Mouse (Mus musculus) 3T3-L1 (cell line): ENCODE data around the gene Zscan12.
A peak's percentile ranks its signal among the peaks of the same experiment; 100 is the strongest.
"Not testable (repeated sequence)": the region's sequence is repeated elsewhere in the genome, so short reads cannot be mapped to it uniquely, and the experiment has no call there.

ENCODE experiments used
- DNase-seq: peaks from one replicate; pipeline ENCODE4 v3.0.0-alpha.2; 2015; ENCODE audit warnings: low read depth, low spot score

Zscan12 gene

GRCm38 (mm10) chr13:21362621-21363248 lies at the start of gene Zscan12:
Gene Zscan12 (plus strand): TSS chr13:21362820.
- DNase-seq: peak; percentile 96

GRCm38 (mm10) chr13:21312854-21313253 lies 49.8 kb upstream of the Zscan12 start:
- no peak for DNase-seq

DNA sequence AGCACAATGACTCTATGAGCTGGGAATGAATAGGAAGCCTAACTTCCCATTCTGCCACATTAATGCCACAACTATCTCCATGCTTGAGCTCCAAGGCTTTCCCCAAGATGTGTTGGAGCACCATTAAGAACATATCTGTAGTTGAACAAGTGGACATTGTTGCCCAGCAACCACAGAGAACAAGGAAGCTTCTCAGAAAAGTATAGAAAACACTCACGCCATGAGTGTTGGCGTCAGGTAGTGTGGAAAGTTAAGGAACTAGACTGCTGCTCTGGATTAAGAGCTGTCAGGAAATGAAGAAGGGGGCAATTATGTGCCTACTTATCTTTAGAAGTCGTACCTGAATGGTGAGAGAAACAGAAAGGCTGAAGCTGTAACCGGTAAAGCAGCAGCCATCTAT lies 48.7 kb upstream of the Zscan12 start:
- DNase-seq: no peak

DNA sequence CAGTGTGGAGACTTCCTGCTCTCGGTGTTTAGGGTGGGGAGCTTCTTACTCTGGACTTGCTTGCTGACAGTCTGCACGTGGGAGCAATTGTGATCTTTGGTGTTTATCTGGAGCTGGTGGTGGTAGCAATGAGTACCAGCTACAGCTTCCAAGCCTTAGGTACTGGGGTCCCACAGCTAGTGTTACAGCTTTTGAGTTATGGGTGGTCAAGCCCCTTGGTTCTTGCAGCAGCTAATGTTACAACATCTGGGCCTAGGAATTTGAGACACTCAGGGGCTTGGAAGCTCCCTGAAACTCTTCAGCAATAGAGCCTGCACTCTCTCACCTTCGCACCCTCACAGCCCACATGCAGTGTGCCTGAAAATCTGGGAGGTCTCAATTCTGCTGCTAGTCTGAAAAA lies 42.4 kb upstream of the Zscan12 start:
- no peak for DNase-seq

GRCm38 (mm10) chr13:21321890-21322494 lies 40.6 kb upstream of the Zscan12 start:
- DNase-seq: no peak

GRCm38 (mm10) chr13:21322509-21323375 lies 39.9 kb upstream of the Zscan12 start:
- DNase-seq: peak; percentile 54

DNA sequence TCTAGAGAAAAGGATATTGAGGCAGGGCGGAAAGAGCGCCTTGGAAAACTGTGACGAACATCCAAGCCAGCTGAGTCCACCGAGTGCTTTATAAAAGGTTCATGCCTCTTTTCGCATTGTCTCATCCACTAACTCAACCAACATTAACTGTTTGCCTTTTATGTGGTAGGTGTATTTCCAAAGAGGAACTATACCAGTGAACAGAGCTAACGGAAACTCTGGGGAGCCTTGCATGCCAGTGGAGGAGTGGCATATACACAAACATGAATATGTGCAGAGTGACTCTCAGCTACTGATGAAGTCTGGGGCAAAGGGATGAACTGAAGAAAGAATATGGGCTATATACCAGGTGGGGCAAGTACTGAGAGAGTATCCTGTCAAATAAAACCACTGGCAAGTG lies 39.2 kb upstream of the Zscan12 start:
- DNase-seq: no peak

DNA sequence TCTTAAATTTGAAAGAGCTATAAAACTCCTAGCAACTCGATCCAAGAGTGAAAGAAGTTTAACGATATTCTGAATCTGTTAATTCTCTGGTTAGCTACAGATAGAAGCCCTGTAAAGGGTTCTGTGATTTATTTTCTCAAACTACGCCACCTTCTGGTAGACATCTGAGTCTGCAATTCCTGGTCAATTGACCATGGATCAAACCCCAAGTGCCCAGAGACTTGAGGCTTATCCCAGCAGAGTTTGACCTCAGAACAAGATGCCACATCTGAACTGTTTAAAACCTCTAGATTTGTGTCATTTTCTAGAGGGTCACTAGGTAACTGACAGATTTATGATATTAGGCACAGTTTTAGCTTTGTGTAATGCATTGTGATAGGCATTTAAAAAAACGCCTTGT lies 36.4 kb upstream of the Zscan12 start:
- peak; percentile 68 for DNase-seq

- peak; percentile 88 for DNase-seq
Observed at GRCm38 (mm10) chr13:21326657-21327211, 35.9 kb upstream of the Zscan12 start.

DNA sequence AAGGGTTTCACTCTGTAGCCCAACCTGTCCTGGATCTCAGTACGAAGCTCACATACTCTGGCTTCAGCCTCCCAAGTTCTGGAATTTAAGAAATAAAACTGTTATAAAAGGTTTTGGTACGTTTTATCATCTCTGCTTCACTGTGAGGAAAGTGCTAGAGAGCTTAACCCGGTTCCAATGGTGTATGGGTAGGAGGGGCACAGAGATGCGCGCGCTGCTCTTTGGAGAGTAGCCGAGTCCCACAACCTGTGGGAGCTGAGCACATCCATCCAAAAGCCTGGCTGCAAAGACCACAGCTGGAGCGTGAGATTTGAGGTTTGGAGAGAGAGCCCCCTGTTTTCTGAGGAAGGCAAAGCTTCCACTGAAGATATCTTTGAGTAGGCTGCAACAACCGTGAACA lies 35.2 kb upstream of the Zscan12 start:
- peak; percentile 39 for DNase-seq

DNA sequence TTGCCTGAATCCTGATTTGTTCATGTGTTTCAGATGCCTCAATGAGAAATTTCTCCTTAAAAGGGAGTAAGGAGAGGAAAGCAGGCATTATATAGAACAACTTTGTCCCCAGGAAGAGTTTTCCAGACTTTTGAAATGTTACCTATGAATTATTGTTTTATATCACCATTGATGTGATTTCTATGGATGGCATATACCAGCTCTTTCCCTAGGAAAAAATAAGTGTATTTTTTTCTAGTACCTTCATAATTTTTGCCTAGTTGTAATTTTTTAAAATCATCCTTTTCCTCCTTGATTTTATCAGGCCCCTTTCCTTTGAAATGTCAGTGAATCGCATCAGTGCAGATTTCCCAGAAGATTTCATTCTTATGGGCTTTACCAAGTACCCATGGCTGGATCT lies 16.0 kb upstream of the Zscan12 start, which contains the start of gene Olfr1367:
Gene Olfr1367, plus strand, starts transcription at position 301 of the 400 bp plus-strand sequence.
- no peak for DNase-seq

GRCm38 (mm10) chr13:21350593-21350992 lies 12.0 kb upstream of the Zscan12 start:
- no peak for DNase-seq

DNA sequence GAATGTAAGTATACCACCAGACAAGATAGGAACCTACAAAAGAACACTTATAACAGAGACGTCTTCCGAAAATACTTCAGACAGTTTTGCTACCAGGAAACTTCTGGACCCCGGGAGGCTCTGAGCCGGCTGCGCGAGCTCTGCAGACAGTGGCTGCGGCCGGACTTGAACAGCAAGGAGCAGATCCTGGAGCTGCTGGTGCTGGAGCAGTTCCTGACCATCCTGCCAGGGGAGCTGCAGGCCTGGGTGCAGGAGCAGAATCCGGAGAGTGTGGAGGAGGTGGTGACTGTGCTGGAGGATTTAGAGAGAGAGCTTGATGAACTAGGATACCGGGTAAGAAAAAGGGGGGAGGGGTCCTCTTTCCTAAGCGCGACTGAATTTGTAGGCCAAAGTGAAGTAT lies 1.1 kb downstream of the Zscan12 start:
- peak; percentile 16 for DNase-seq

DNA sequence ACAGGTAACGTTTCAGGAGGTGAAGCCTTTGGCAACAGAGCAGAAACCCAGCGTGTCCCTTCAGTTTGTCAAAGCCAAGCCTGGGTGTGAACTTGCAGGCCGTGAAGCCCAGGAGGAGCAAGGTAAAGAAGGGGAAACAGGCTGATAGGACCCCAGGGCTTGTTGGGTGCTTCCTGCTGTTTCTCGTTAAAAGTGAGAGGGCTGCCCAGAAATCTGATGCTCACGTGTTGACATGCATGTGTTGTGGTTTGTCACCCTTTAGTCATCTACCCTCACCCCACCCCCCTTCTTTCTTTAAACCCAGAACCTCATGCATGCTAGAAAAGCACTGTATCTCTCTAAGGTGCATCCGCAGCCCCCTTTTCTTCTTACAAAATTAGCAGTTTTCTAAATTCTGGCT lies 4.0 kb downstream of the Zscan12 start:
- peak; percentile 12 for DNase-seq

DNA sequence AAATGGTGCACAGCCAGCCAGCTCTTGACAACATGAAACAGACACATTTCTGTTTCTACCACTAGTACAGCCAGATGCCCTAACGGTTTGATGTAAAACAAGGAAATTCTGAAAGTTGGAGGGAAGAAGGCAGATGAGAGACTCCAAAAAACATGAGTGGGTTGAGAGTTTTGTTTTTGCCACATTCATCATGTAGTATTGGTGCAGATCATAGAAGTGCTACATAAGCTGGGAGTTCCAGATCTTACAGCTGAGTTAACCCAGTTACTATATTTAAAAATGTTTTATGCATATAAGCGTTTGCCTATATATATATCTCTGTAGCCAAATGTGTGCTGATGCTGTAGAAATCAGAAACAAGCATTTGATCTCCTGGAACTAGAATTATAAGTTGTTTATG lies 10.1 kb downstream of the Zscan12 start:
- DNase-seq: no peak

- no peak for DNase-seq
Observed at GRCm38 (mm10) chr13:21377773-21378172, 15.2 kb downstream of the Zscan12 start.

- DNase-seq: no peak
Observed at GRCm38 (mm10) chr13:21395211-21395610, 32.6 kb downstream of the Zscan12 start.

- DNase-seq: no peak
Observed at GRCm38 (mm10) chr13:21395623-21396022, 33.0 kb downstream of the Zscan12 start.

GRCm38 (mm10) chr13:21396048-21396447 lies 33.4 kb downstream of the Zscan12 start:
- DNase-seq: not testable (repeated sequence)

DNA sequence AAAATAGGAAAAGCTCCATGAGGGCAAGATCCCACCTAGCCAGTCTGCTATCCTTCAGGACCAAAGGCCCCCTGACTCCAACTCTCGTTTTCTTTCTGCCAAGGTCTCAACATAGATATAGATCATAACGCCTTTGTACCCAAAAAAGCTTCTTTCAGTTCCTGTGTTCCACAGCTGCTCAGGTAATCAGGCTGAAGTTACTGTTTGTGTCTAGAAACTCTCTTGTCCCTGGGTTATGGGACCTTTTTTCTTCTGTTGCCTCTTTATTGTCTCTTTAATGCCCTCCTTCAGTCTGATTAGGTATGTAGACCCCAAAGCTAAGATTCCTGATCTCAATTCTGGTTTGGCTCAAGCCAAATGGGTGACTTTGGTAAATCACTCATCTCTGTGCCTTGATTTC lies 34.9 kb downstream of the Zscan12 start:
- DNase-seq: no peak

GRCm38 (mm10) chr13:21401166-21401565 lies 38.5 kb downstream of the Zscan12 start:
- no peak for DNase-seq

GRCm38 (mm10) chr13:21401636-21402286 lies 39.1 kb downstream of the Zscan12 start:
- DNase-seq: peak; percentile 65
